Mouse (Mus musculus) left cerebral cortex, adult 18-20 months (tissue): Measurements from ENCODE around the gene Gm10974. TPM values are rescaled to one million over a fixed set of nuclear protein-coding genes. Genes with fewer than 3 reads are reported as not detected.

Source experiments
- DNase-seq, 2 experiments: peaks; one replicate each; pipeline ENCODE4 v3.0.0; 2021 to 2022; ENCODE audit warnings: low spot score in 2 of 2, mixed read lengths in 1 of 2
- long read RNA-seq, 2 experiments: library from polyadenylated mRNA; stranded (forward); transcript quantifications; one replicate each; pipeline ENCODE4 v2.0.0; 2021
- total RNA-seq, 2 experiments: library from RNA; stranded (reverse); gene quantifications; 2 replicates each; pipeline ENCODE4 v1.2.3; 2021

Gm10974 gene
- total RNA-seq, result not detected
- long read RNA-seq, experiment 1, partial matches to known transcripts, result 0 of 1 reads
- long read RNA-seq, experiment 1, other reads (novel, unspliced or antisense), result 1 of 1 reads
- long read RNA-seq, experiment 2, result 0 reads

GRCm38 (mm10) chr7:66365904-66366303 lies at the start of gene Gm10974:
Gm10974 (plus strand) TSS chr7:66365905.
- no peak for DNase-seq

- DNase-seq, result no peak
Observed at GRCm38 (mm10) chr7:66318147-66318546, 47.6 kb upstream of the Gm10974 start.

- DNase-seq, result no peak
Observed at GRCm38 (mm10) chr7:66320996-66321395, 44.7 kb upstream of the Gm10974 start.

DNA sequence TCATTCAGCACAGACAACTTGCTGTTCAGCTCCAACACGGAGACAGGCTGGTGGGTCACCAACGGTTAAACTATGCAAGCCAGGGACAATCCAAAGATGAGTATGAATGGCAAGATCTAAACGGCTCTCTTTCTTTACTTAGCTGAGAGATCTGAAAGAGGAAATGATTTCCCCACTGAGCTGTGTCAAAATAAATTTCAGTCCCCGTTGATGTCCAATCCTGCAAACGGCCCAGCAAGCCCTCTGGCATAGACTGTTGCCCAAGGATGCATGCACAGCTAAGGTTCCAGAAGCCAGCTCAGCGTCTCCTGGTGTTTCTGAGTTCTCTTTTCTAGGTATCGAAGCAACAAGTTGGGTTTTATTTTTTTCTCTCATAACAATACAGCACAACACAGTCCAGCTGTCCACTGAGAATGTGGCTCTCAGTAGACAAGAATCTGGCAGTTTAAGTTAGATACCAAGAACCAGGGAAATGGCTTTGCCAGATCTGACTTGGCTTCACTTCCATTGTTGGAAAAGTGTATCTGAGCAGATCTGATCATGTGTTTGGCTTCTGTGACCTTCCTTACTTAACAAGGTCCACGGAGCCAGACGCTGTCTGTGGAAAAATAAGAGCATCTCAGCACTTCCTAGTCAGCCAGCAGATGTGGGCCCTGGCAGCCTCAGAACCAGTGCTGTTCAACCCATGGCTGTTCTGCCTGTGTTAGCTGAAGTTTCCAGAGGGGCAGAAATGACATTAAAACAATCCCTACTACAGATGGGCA lies 42.3 kb upstream of the Gm10974 start:
- DNase-seq, result no peak

GRCm38 (mm10) chr7:66325419-66326053 lies 40.2 kb upstream of the Gm10974 start:
- no peak for DNase-seq

DNA sequence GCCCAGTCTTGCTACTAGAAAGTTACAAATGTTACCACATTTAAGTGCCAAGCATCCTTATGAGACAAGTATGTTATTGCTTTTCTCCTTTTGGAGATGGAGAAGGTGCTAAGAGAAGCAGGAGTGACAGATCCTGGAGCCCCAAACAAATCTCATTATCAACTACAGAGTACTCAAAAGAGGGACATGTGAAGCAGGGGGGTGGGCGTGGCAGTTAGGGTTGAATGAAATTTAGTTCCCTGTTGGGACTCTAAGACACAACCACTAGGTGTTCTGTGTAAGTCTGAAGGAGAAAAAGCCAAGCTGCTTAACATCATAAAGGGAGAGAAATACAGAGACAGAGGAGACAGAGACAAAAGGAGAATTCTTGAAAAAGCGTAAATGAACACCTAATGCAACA lies 38.2 kb upstream of the Gm10974 start:
- DNase-seq, result no peak

- no peak for DNase-seq
Observed at GRCm38 (mm10) chr7:66330610-66331009, 35.1 kb upstream of the Gm10974 start.

DNA sequence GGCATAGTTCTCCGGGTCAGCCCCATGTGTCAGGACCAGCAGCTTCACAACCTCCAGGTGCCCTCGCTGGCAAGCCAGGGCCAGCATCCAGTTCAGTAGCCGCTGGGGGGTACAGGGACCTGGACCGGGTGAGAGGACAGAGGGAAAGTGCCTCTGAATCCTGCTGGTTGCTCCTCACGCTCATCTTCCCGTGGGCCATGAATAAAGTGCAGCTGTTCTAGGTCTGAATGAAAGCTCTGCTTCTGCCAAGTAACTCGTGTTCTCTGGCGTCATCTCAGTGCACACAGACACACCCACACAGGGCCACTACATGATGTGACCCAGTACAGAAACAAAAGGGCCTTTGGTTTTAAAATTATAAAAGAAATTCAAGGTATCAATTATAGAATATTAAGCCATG lies 33.4 kb upstream of the Gm10974 start:
- no peak for DNase-seq

- DNase-seq, result no peak
Observed at GRCm38 (mm10) chr7:66333906-66334500, 31.7 kb upstream of the Gm10974 start.

GRCm38 (mm10) chr7:66336955-66337354 lies 28.8 kb upstream of the Gm10974 start:
- DNase-seq, result no peak

DNA sequence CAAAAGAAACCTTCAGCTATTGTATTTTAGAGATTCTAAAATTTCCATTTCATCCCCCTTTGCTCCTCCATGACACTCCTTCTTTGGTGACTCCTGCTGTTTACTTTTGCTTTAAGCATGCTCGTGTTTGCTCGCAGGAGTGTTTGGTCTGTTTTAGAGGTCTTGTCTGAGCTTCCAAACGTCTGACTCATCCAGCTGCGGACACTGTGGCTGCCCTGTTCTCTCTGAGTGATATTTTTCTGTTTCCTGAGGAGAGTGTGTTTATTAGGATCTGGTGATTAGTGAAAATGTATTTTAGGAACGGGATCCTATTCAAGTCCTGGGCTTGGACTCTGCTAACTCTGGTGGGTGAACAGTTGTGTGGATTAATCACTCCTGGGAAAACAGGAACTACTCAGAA lies 26.1 kb upstream of the Gm10974 start:
- DNase-seq, result no peak

DNA sequence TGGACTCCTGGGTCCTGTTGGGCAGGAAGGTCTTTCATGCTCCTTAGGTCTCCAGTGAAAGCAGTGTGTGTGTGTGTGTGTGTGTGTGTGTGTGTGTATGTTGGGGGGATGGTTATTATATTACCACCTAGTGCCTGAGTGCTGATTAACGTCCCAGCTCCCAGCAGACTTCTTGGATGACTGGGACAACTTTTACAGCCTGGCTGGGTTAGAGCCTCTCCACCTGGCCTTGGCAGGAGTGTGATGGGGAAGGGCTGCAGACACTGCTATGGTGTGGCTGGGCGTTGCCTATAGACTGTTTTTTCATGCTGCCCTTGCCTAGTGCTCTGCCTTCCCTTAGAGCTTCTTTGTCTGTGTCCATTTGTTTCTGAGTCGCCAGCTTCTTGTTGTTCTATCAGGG lies 25.7 kb upstream of the Gm10974 start:
- DNase-seq, result no peak

DNA sequence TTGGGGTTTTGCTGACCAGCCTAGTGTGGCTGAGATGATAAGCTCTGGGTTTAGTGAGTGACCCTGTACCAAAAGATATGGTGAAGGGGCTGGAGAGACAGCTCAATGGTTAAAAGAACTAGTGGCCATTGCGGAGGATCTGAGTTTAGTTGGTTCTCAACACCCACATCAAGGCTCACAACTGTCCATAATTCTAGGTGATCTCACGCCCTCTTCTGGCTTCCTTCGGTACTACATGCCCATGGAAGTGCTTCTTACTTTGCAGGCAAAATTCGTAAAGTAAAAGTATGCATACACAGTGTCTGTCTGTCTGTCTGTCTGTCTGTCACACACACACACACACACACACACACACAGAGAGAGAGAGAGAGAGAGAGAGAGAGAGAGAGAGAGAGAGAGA lies 23.4 kb upstream of the Gm10974 start:
- peak; percentile 12 to 38 for DNase-seq

DNA sequence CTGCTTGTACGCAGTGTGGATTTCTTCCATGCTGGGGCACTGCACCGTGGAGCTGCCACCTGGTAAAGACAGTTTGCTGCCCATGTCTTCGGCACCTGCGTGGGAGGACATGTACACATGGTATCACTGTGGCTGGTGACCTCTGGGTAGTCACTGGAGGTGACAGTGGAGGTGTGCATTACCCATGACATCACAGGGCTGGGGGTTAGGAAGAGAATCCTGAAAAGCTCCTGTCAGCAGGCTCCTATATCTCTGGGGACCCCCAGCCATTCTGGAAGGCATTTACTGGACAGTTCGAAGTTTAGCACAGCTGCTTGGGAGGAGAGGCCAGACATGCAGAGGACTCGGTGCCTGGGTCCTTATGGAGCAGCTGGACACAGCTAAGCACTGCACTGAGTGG lies 22.9 kb upstream of the Gm10974 start:
- DNase-seq, result no peak

GRCm38 (mm10) chr7:66343307-66343706 lies 22.4 kb upstream of the Gm10974 start:
- DNase-seq, result no peak

- no peak for DNase-seq
Observed at GRCm38 (mm10) chr7:66346959-66347663, 18.6 kb upstream of the Gm10974 start.

DNA sequence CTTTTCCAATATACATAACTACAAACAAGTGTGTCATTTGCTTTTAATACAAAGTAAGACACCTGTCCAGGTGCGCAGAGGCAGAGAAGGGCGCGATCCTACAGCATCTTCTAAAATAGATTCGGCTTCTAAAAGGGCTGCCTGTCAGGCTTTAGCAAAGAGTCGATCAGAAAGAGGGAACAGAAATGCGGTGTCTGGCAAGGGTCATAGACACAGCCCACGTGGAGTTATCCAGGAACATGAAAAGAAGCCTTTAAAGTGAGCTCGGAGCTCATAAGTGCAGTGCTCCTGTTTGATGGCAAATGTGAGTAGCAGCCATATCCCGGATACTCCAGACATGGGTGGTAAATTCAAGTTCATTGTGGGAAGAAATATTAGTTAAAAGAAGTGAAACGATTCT lies 17.1 kb upstream of the Gm10974 start:
- DNase-seq, result no peak

DNA sequence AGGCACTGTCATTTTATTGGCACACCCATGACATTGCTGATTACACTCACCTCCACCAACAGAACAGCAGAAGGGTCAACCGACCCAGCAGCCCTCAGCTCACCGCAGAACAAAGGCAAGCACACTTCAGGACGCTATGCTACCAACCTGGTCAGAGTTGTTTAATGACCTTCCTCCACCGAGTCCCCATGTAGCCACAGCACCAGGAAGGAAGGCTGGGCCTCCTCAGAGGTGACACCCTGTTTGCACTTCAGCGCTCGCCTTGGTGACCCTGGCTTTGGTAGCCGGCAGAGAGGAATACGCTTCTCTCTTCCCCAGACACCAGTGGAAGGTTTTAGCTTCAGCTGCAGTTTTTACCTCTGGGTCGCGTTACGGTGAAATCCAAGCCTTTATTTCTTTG lies 16.0 kb upstream of the Gm10974 start:
- DNase-seq, result no peak

GRCm38 (mm10) chr7:66351074-66351473 lies 14.6 kb upstream of the Gm10974 start:
- DNase-seq, result no peak

DNA sequence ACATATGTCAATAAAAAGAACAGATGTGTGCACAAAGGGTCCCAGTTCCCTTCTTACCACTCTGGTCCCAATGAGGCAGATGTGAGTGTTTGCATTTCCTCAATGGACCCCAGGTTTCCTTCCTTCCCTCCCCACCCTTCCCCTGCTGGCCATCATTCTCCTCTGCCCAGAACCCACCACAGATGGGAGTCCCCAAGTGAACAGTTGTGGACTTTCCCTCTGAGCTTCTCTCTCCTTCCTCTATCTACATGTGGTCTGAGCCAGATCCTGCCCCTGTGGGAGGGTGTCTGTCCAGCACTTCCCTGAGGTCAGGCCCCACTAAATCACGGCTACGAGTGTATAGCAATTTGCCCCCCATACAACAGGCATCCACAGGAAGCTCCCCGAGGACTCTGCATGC lies 10.8 kb upstream of the Gm10974 start:
- no peak for DNase-seq

- DNase-seq, result no peak
Observed at GRCm38 (mm10) chr7:66355791-66356522, 9.7 kb upstream of the Gm10974 start.
